ENCODE assay signal across 11 mouse cellular contexts in genomic region chr2:102936886-102937285, GRCm38 (mm10). TPM values are rescaled to one million over a fixed set of nuclear protein-coding genes. Genes with fewer than 3 reads are reported as not detected.
DNase-seq lines count a peak whose midpoint lies in the region; ATAC-seq and TF ChIP-seq lines count a peak whose summit lies in the region.
"Had no signal": no experiment of that assay in that cellular context is flagged by ENCODE, and none has a peak within 500 bp of the region (broad histone marks: within the 10 kb centered on the region; RNA-seq: fewer than 3 reads in every experiment).

No protein-coding gene starts in this region.

- H3K9me3 ChIP-seq in lung, embryonic 16.5 days (ENCODE audit: control insufficient read depth, low read length) = no peaks in the 10 kb centered on the region
- H3K9me3 ChIP-seq: forebrain, embryonic 15.5 days; neural tube, embryonic 12.5 days had no signal

- no peak overlapping the region for H3K4me3 ChIP-seq in lung, embryonic 16.5 days (ENCODE audit: low read length)
- H3K4me3 ChIP-seq in myocyte = no peak overlapping the region
- H3K4me3 ChIP-seq: forebrain, embryonic 15.5 days; neural tube, embryonic 12.5 days had no signal

- H3K9ac ChIP-seq in lung, embryonic 16.5 days (ENCODE audit: low read length) = no peak overlapping the region
- H3K9ac ChIP-seq: forebrain, embryonic 15.5 days; neural tube, embryonic 12.5 days had no signal

- no peaks in the 10 kb centered on the region for H3K27me3 ChIP-seq in lung, embryonic 16.5 days (ENCODE audit: control insufficient read depth, insufficient read depth, low read depth, low read length)
- H3K27me3 ChIP-seq in myocyte (ENCODE audit: control insufficient read depth, insufficient read depth, insufficient read length) = no peaks in the 10 kb centered on the region
- H3K27me3 ChIP-seq: forebrain, embryonic 15.5 days; neural tube, embryonic 12.5 days had no signal

- no peaks in the 10 kb centered on the region; the same call in 1 of the 2 replicates for H3K4me1 ChIP-seq in lung, embryonic 16.5 days (replicated peaks; ENCODE audit: control insufficient read depth, insufficient read depth, low read length)
- H3K4me1 ChIP-seq: forebrain, embryonic 15.5 days; neural tube, embryonic 12.5 days had no signal

- intact Hi-C loops in heart, postnatal 14 days (cut with DNase I) = no loop called here

- peak; percentile 19 for DNase-seq in embryo, embryonic 11 days
- DNase-seq in embryo, embryonic 9.5 days (ENCODE audit: extremely low spot score) = no peak
- no peak for DNase-seq in lung, postnatal 25 days (ENCODE audit: low spot score)
- DNase-seq in heart, postnatal 14 days = peak; percentile 42 to 64
- no peak for DNase-seq in testis, postnatal 14 days (ENCODE audit: low spot score)
- DNase-seq in frontal cortex, postnatal 25 days (ENCODE audit: low spot score in 2 of 2) = no peak
- DNase-seq: B cell, adult 2 months had no signal

- H3K4me2 ChIP-seq in lung, embryonic 16.5 days (ENCODE audit: low read depth, low read length) = no peak overlapping the region
- H3K4me2 ChIP-seq in myocyte (ENCODE audit: low read depth) = peak overlapping the region; percentile 74
- H3K4me2 ChIP-seq: forebrain, embryonic 15.5 days; neural tube, embryonic 12.5 days had no signal

- no peak overlapping the region for H3ac ChIP-seq in myocyte (ENCODE audit: control insufficient read depth, insufficient read length)

- no peak overlapping the region for H3K27ac ChIP-seq in lung, embryonic 16.5 days (ENCODE audit: low read length)
- H3K27ac ChIP-seq: forebrain, embryonic 15.5 days; neural tube, embryonic 12.5 days had no signal

- no peaks in the 10 kb centered on the region for H3K79me2 ChIP-seq in myocyte (ENCODE audit: control insufficient read depth, insufficient read depth)

- H3K36me3 ChIP-seq in lung, embryonic 16.5 days (ENCODE audit: control insufficient read depth, insufficient read depth, low read length) = no peaks in the 10 kb centered on the region
- H3K36me3 ChIP-seq in myocyte (ENCODE audit: control insufficient read depth, insufficient read depth) = no peaks in the 10 kb centered on the region
- H3K36me3 ChIP-seq: forebrain, embryonic 15.5 days; neural tube, embryonic 12.5 days had no signal

- 32% methylated on average over 3 of the region's 3 CpGs for WGBS in lung, embryonic 16.5 days

- ATAC-seq in lung, embryonic 16.5 days (ENCODE audit: low read depth) = peak; percentile 87
- ATAC-seq: forebrain, embryonic 15.5 days had no signal

- TF ChIP-seq POLR2A in myocyte (IDR thresholded peaks at IDR 0.05; ENCODE audit: insufficient read length, low read depth) = no peak

TF ChIP-seq in myocyte, 11 proteins besides CTCF, POLR2A, EP300 and RAD21:
- TF ChIP-seq MAX (IDR thresholded peaks at IDR 0.05; ENCODE audit: low read depth) = no peak
- peak; percentile 81 to 98 (median 94) for TF ChIP-seq MYOG (IDR thresholded peaks at IDR 0.05; ENCODE audit: control insufficient read depth in 1 of 3, insufficient read depth in 1 of 3, insufficient read length in 2 of 3, low read depth in 2 of 3)
- peak; percentile 49 for TF ChIP-seq SRF (IDR thresholded peaks at IDR 0.05; ENCODE audit: control insufficient read depth, insufficient read length, low read depth)
- TF ChIP-seq TCF12 (IDR thresholded peaks at IDR 0.05; ENCODE audit: insufficient read depth, poor library complexity, severe bottlenecking) = peak; percentile 94
- no peak for TF ChIP-seq REST (IDR thresholded peaks at IDR 0.05; ENCODE audit: insufficient read depth, insufficient read length)
- peak; percentile 91 for TF ChIP-seq TCF3 (IDR thresholded peaks at IDR 0.05; ENCODE audit: insufficient read length, low read depth)
- TF ChIP-seq E2F4 (IDR thresholded peaks at IDR 0.05; ENCODE audit: insufficient read depth) = no peak
- TF ChIP-seq MYOD1 (IDR thresholded peaks at IDR 0.05; ENCODE audit: control insufficient read depth in 1 of 3, insufficient read length in 2 of 3, low read depth in 2 of 3) = peak; percentile 99 to 100 (median 100)

RNA-seq across cellular contexts. Expression of gene Cd44, which starts 35.4 kb away (rescaled TPM):
- 34.8 and 35.7 TPM in 2 replicates for polyA plus RNA-seq in lung, embryonic 16.5 days (2015; fragmentation: Nextera tagmentation; extraction: Ambion mirVana)
- 10 to 100 TPM; 13.5 to 15.0 TPM for total RNA-seq in heart, postnatal 14 days (2021)
- polyA plus RNA-seq in myocyte (2012; fragmentation: generic; extraction: Trizol) = 77.1 TPM

Comparison
In these comparisons a context has a peak if more than half of its experiments do, and no peak if none do; other contexts are left out.
1. DNase-seq: peak in embryo, embryonic 11 days (single experiment) and heart, postnatal 14 days (2 of 2); none in embryo, embryonic 9.5 days (single experiment), lung, postnatal 25 days (single experiment), testis, postnatal 14 days (single experiment) and frontal cortex, postnatal 25 days (0 of 2).